Mouse (Mus musculus) hindbrain, embryonic 16.5 days (tissue): ENCODE results near the gene Stat1. TPM values are rescaled to one million over a fixed set of nuclear protein-coding genes. Genes with fewer than 3 reads are reported as not detected.
A peak's percentile ranks its signal among the peaks of the same experiment; 100 is the strongest.

Source experiments
- ATAC-seq: fragments of 200-750 bp; cut with Nextera tagmentation; 2 replicates; pipeline ENCODE4 v1.8.0; 2017; ENCODE audit warnings: moderate TSS enrichment, moderate library complexity
- H3K27ac ChIP-seq: fragments of 300-500 bp; sonication (generic); 2 replicates; pipeline ENCODE4 v1.5.1; 2014; ENCODE audit warnings: low read depth, mild to moderate bottlenecking, control low read depth, low read length, moderate library complexity
- H3K27me3 ChIP-seq: fragments of 300-500 bp; sonication (generic); replicated peaks from 2 replicates; pipeline ENCODE4 v1.6.1; 2014; ENCODE audit warnings: low read length; ENCODE audit not compliant: control insufficient read depth, insufficient read depth
- H3K36me3 ChIP-seq: fragments of 300-500 bp; sonication (generic); 2 replicates; pipeline ENCODE4 v1.6.1; 2014; ENCODE audit warnings: mild to moderate bottlenecking, low read length, moderate library complexity, mixed read lengths; ENCODE audit not compliant: control insufficient read depth, insufficient read depth
- H3K4me1 ChIP-seq: fragments of 300-500 bp; sonication (generic); 2 replicates; pipeline ENCODE4 v1.6.1; 2014; ENCODE audit warnings: low read depth, low read length; ENCODE audit not compliant: control insufficient read depth, insufficient read depth
- H3K4me2 ChIP-seq: fragments of 300-500 bp; sonication (generic); 2 replicates; pipeline ENCODE4 v1.6.1; 2014; ENCODE audit warnings: mild to moderate bottlenecking, low read length, control low read depth, moderate library complexity
- H3K4me3 ChIP-seq: fragments of 300-500 bp; sonication (generic); 2 replicates; pipeline ENCODE4 v1.5.1; 2014; ENCODE audit warnings: mild to moderate bottlenecking, low read length, control low read depth, moderate library complexity
- H3K9ac ChIP-seq: fragments of 300-500 bp; sonication (generic); 2 replicates; pipeline ENCODE4 v1.6.1; 2014; ENCODE audit warnings: low read depth, mild to moderate bottlenecking, control low read depth, low read length, moderate library complexity
- H3K9me3 ChIP-seq: fragments of 300-500 bp; sonication (generic); 2 replicates; pipeline ENCODE4 v1.6.1; 2014; ENCODE audit warnings: mild to moderate bottlenecking, low read length, moderate library complexity; ENCODE audit not compliant: control insufficient read depth
- WGBS: fragments of 180-500 bp; shearing (Covaris S2); extraction: QIAGEN DNeasy Blood & Tissue Kit; methylation state at CpG from one replicate; pipeline ENCODE4 v1.1.7; 2014; 5-methylcytosine and 5-hydroxymethylcytosine counted together
- polyA plus RNA-seq: library from polyadenylated mRNA; unstranded; fragments of >200 nt; fragmentation: Nextera tagmentation; extraction: Ambion mirVana; gene quantifications from 2 replicates; pipeline ENCODE4 v1.2.1, GENCODE M21; 2015

The Stat1 gene
- polyA plus RNA-seq, 1 experiment from 2014 or later = 13.8 TPM

- Histone ChIP-seq H3K27me3 (no peaks in the 10 kb centered on the region), H3K4me3 (no peak overlapping the region), H3K9me3 (no peaks in the 10 kb centered on the region), H3K4me2 (no peak overlapping the region), H3K4me1 (no peaks in the 10 kb centered on the region), H3K9ac (no peak overlapping the region), H3K36me3 (no peaks in the 10 kb centered on the region), H3K27ac (no peak overlapping the region)
- ATAC-seq = no peak
- 92% methylated on average over 11 of the region's 11 CpGs for WGBS
These were observed 12.0 kb upstream of the Stat1 start for GRCm38 (mm10) chr1:52107206-52107605.

DNA sequence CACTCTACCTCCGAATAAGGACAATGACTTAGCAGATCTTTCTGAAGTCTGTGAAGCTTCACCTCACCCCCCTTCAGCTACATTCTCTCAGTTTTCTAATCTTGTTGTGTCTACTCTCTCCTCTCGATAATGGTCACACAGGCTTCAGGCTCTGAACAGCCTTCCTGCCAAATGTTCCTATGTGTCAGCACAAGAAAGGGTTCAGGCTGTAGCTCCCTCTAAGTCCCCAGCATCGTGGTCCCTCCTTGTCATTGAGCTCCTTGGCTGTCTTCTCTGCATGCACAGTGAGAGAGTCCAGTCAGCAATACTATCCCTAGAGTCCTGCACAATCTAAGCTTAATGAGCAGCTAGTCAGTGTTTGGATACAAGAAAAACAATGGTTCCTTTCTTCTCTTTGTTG lies 8.0 kb upstream of the Stat1 start:
- ATAC-seq = no peak
- 64% methylated on average over 3 of the region's 3 CpGs for WGBS
- Histone ChIP-seq H3K9me3 (no peaks in the 10 kb centered on the region), H3K4me1 (peaks cover 4% of the 10 kb centered on the region), H3K9ac (no peak overlapping the region), H3K36me3 (no peaks in the 10 kb centered on the region), H3K27ac (no peak overlapping the region), H3K4me3 (no peak overlapping the region), H3K27me3 (no peaks in the 10 kb centered on the region), H3K4me2 (no peak overlapping the region)

DNA sequence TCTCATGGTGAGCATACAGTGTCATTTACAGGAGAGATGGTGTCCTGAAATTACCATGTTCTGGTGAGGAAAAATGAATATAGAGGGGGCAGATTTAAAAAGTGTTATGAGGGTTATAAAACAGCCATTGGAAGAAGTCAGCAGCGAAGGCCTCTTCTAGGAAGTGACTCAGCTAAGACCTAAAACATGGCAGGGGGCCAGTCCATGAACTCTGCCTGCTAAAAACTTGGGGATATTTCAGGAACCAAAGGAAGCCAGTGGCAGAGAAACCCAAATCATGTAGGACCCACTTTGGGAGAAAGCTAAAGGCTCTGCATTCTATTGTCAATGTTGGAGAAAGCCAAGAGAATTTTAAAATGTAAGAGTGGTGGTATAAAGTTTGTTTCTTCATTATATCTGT lies 6.9 kb upstream of the Stat1 start:
- ATAC-seq = no peak

DNA sequence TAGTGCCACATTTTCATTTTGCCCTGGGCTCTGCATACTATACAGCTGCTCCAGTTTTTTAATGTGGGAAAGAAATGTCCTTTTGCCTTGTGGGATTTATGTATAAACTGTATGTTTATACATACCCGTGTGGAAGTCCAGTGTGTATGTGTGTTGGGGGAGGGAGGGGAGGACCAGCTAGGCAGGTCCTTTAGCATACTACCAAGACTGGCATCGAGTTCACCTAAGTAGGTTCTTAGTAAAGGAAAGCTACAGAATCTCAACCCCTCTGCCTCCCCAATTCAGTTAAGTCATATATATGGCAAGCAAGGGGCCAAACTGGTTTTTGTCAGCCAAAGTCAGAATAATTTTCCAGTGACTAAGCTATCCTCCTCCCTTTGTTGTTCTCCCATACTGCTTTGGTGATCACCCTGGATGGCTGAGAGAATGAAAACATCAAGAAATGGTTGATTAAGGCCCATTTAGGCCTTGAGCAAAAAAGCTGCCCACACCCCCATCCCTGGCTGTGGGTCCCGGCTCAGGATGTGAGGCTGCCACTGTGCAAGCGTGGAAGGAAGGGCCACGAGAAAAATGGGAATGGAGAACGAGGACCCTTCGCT lies 6.1 kb upstream of the Stat1 start:
- peak overlapping the region; percentile 51 for H3K9ac ChIP-seq
- WGBS = 25% methylated on average over 7 of the region's 7 CpGs
- peak overlapping the region; percentile 32 for H3K4me3 ChIP-seq
- H3K9me3 ChIP-seq = no peaks in the 10 kb centered on the region
- ATAC-seq = peak; percentile 40
- peaks cover 4% of the 10 kb centered on the region for H3K4me1 ChIP-seq
- H3K36me3 ChIP-seq = no peaks in the 10 kb centered on the region
- H3K4me2 ChIP-seq = peak overlapping the region; percentile 60
- H3K27ac ChIP-seq = peak overlapping the region; percentile 81
- H3K27me3 ChIP-seq = no peaks in the 10 kb centered on the region

More for the DNA sequence above, 6.9 kb upstream of the Stat1 start:
- Histone ChIP-seq H3K27me3 (no peaks in the 10 kb centered on the region), H3K4me2 (no peak overlapping the region), H3K9ac (no peak overlapping the region), H3K4me1 (peaks cover 4% of the 10 kb centered on the region), H3K36me3 (no peaks in the 10 kb centered on the region), H3K9me3 (no peaks in the 10 kb centered on the region), H3K27ac (no peak overlapping the region), H3K4me3 (no peak overlapping the region)
- WGBS = 86% methylated on average over 1 of the region's 1 CpGs

GRCm38 (mm10) chr1:52113666-52114069 lies 5.6 kb upstream of the Stat1 start:
- Histone ChIP-seq H3K27me3 (no peaks in the 10 kb centered on the region), H3K9me3 (no peaks in the 10 kb centered on the region), H3K36me3 (no peaks in the 10 kb centered on the region), H3K27ac (peak overlapping the region; percentile 81), H3K4me2 (peak overlapping the region; percentile 60), H3K9ac (peak overlapping the region; percentile 51), H3K4me1 (peaks cover 4% of the 10 kb centered on the region), H3K4me3 (peak overlapping the region; percentile 32)
- ATAC-seq = peak; percentile 97
- WGBS = under 1% methylated on average over 32 of the region's 32 CpGs

- no peaks in the 10 kb centered on the region for H3K36me3 ChIP-seq
- peaks cover 4% of the 10 kb centered on the region for H3K4me1 ChIP-seq
- H3K4me3 ChIP-seq = no peak overlapping the region
- no peak overlapping the region for H3K27ac ChIP-seq
- no peak for ATAC-seq
- H3K9me3 ChIP-seq = no peaks in the 10 kb centered on the region
- no peak overlapping the region for H3K4me2 ChIP-seq
- no peak overlapping the region for H3K9ac ChIP-seq
- whole genome bisulfite sequencing = 70% methylated on average over 3 of the region's 3 CpGs
- no peaks in the 10 kb centered on the region for H3K27me3 ChIP-seq
These were observed 2.8 kb upstream of the Stat1 start for GRCm38 (mm10) chr1:52116441-52116840.

DNA sequence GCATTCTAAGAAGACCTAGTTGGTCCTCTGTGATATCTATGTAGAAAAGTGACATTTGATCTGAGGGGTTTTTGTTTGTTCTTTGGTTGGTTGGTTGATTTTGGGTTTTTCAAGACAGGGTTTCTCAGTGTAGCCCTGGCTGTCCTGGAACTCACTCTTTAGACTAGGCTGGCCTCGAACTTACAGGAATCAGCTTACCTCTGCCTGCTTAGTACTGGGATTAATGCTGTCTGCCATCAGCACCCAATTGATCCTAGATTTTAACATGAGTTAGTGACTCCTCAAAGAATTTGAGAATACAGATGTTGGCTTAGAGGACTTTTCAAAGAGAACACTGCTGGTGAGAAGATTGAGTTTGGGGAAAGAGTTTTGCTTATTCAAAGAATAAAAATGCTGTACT lies 1.5 kb upstream of the Stat1 start:
- no peaks in the 10 kb centered on the region for H3K9me3 ChIP-seq
- no peak overlapping the region for H3K4me3 ChIP-seq
- H3K27ac ChIP-seq = no peak overlapping the region
- no peak overlapping the region for H3K4me2 ChIP-seq
- 98% methylated on average over 1 of the region's 1 CpGs for WGBS
- no peak for ATAC-seq
- no peaks in the 10 kb centered on the region for H3K27me3 ChIP-seq
- H3K4me1 ChIP-seq = peaks cover 4% of the 10 kb centered on the region
- H3K9ac ChIP-seq = no peak overlapping the region
- no peaks in the 10 kb centered on the region for H3K36me3 ChIP-seq

DNA sequence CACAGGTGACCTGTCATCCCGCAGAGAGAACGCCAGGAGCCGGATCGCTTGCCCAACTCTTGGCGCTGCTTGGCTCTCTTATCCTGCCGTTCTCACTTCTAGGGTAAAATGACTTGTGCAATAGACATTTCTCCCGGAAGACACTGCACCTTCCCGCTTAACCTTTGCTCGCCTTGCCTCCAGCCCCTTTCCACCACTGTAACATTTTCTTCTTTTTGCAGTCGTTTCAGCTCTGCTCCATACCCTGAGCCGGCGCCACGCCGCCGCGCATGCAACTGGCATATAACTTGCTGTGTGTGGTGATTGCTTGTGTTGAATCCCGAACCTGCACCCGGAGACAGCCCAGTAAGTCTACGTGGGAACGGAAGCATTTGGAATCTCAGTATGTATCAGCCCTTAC lies 451 bp downstream of the Stat1 start:
- 0 out of 2 replicates have a peak overlapping the region, but pooled peaks have one; percentile 18 for H3K27ac ChIP-seq
- H3K27me3 ChIP-seq = no peaks in the 10 kb centered on the region
- no peaks in the 10 kb centered on the region; the same call in 1 of the 2 replicates for H3K4me1 ChIP-seq
- peak overlapping the region; percentile 81 for H3K4me2 ChIP-seq
- H3K9me3 ChIP-seq = no peaks in the 10 kb centered on the region
- H3K9ac ChIP-seq = peak overlapping the region; percentile 76
- peak; percentile 43 for ATAC-seq
- no peaks in the 10 kb centered on the region for H3K36me3 ChIP-seq
- peak overlapping the region; percentile 69 for H3K4me3 ChIP-seq
- WGBS = under 1% methylated on average over 20 of the region's 20 CpGs

DNA sequence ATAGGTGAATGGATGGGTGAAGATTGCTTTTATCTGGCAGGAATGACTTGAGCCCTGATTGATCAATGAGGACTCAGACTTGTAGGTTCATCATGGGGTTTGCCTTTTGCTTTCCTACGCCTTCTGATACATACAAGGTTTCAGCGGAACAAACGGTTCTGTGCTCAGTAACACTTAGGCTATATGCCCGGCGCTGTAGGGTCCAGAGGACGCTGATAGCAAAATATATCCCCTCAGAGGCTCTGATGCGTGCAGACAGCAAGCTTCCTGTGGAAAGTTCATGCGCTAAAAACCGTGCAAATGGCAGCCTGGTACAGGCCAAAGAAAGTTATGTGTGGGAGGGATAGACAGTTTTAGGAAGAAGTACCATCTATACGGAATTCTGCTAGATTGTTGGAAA lies 951 bp downstream of the Stat1 start:
- Histone ChIP-seq H3K27ac (no peak overlapping the region), H3K4me3 (peak overlapping the region; percentile 69), H3K4me1 (no peaks in the 10 kb centered on the region; the same call in 1 of the 2 replicates), H3K36me3 (no peaks in the 10 kb centered on the region), H3K9ac (no peak overlapping the region), H3K4me2 (peak overlapping the region; percentile 81), H3K27me3 (no peaks in the 10 kb centered on the region), H3K9me3 (no peaks in the 10 kb centered on the region)
- 37% methylated on average over 10 of the region's 10 CpGs for WGBS
- no peak for ATAC-seq
